Mouse (Mus musculus) lung, adult 2 months (tissue): Measurements from ENCODE around the gene Kcnd3. TPM values are rescaled to one million over a fixed set of nuclear protein-coding genes. Genes with fewer than 3 reads are reported as not detected.
"Not testable (repeated sequence)": the region's sequence is repeated elsewhere in the genome, so short reads cannot be mapped to it uniquely, and the experiment has no call there.

Experiments used
- DNase-seq: peaks from one replicate; pipeline ENCODE4 v3.0.0; 2022
- H3K4me1 ChIP-seq: fragments of 200-500 bp; 2 replicates; pipeline ENCODE4 v1.6.1; 2011; ENCODE audit warnings: low read length; ENCODE audit not compliant: control insufficient read depth, insufficient read depth
- H3K4me3 ChIP-seq: fragments of 200-500 bp; replicated peaks from 2 replicates; pipeline ENCODE3; 2011; ENCODE audit warnings: low read depth, mild to moderate bottlenecking, control low read depth, low read length; ENCODE audit errors: extremely low read depth
- CTCF ChIP-seq: fragments of 200-500 bp; IDR thresholded peaks from 2 replicates; pipeline ENCODE4 v1.5.1; 2011; ENCODE audit warnings: mild to moderate bottlenecking, low read length, control low read depth; ENCODE audit not compliant: insufficient read depth
- POLR2A ChIP-seq: fragments of 200-500 bp; IDR thresholded peaks from 2 replicates; pipeline ENCODE4 v1.6.1; 2011; ENCODE audit warnings: low read depth, mild to moderate bottlenecking, control low read depth, low read length, borderline replicate concordance; ENCODE audit errors: extremely low read depth
- WGBS: fragments of 180-500 bp; shearing (Covaris S2); methylation state at CpG from one replicate; pipeline ENCODE4 v1.1.7; 2018; 5-methylcytosine and 5-hydroxymethylcytosine counted together
- polyA plus RNA-seq: library from polyadenylated mRNA; depleted of rRNA; stranded (reverse); fragments of >200 nt; gene quantifications from 2 replicates; pipeline ENCODE4 v1.2.3, GENCODE M21; 2012

Gene Kcnd3
- polyA plus RNA-seq, 1 experiment, result 1.7 TPM

- TF ChIP-seq CTCF, result no peak
- TF ChIP-seq POLR2A, result no peak
- Histone ChIP-seq H3K4me1 (0 out of 2 replicates have a peak, but pooled peaks cover 2% of the 10 kb centered on the region), H3K4me3 (no peak overlapping the region)
- DNase-seq, result no peak
- 56% methylated on average over 1 of the region's 1 CpGs for WGBS
Measured at GRCm38 (mm10) chr3:105698311-105698710, 246.2 kb downstream of the Kcnd3 start.

- no peak for DNase-seq
- Histone ChIP-seq H3K4me3 (no peak overlapping the region), H3K4me1 (0 out of 2 replicates have a peak, but pooled peaks cover 2% of the 10 kb centered on the region)
- 43% methylated on average over 3 of the region's 3 CpGs for WGBS
- TF ChIP-seq CTCF, result no peak
- no peak for TF ChIP-seq POLR2A
Measured at GRCm38 (mm10) chr3:105699241-105699933, 247.3 kb downstream of the Kcnd3 start.

GRCm38 (mm10) chr3:105700786-105701185 lies 248.7 kb downstream of the Kcnd3 start:
- not testable (repeated sequence) for H3K4me1 ChIP-seq, DNase-seq, H3K4me3 ChIP-seq
- 55% methylated on average over 1 of the region's 1 CpGs for WGBS

- TF ChIP-seq CTCF, result no peak
- TF ChIP-seq POLR2A, result no peak
- no peak overlapping the region for H3K4me3 ChIP-seq
- peaks cover 2% of the 10 kb centered on the region; the same call in 1 of the 2 replicates for H3K4me1 ChIP-seq
- WGBS, result 33% methylated on average over 5 of the region's 5 CpGs
- DNase-seq, result no peak
Measured at GRCm38 (mm10) chr3:105701399-105701798, 249.3 kb downstream of the Kcnd3 start.

- Histone ChIP-seq H3K4me3 (no peak overlapping the region), H3K4me1 (peaks cover 2% of the 10 kb centered on the region; the same call in 1 of the 2 replicates)
- WGBS, result 47% methylated on average over 6 of the region's 6 CpGs
- TF ChIP-seq POLR2A (no peak), CTCF (no peak)
- DNase-seq, result no peak
Measured at GRCm38 (mm10) chr3:105703571-105703970, 251.4 kb downstream of the Kcnd3 start.

GRCm38 (mm10) chr3:105704031-105705008 lies 252.2 kb downstream of the Kcnd3 start, which contains the start of gene Inka2:
TSS of gene Inka2 (plus strand) at chr3:105704599.
- WGBS, result 6% methylated on average over 43 of the region's 43 CpGs
- peak within 1 kb of the TSS; percentile 76 for H3K4me3 ChIP-seq
- TF ChIP-seq CTCF (no peak), POLR2A (peak; percentile 71; the same call in 1 of the 2 replicates)
- peak; percentile 79 for DNase-seq
- peaks cover 2% of the 10 kb centered on the region; the same call in 1 of the 2 replicates for H3K4me1 ChIP-seq

GRCm38 (mm10) chr3:105705061-105705549 lies 253.0 kb downstream of the Kcnd3 start:
- H3K4me1 ChIP-seq, result peaks cover 4% of the 10 kb centered on the region; the same call in 1 of the 2 replicates
- WGBS, result under 1% methylated on average over 28 of the region's 28 CpGs
- DNase-seq, result peak; percentile 52

GRCm38 (mm10) chr3:105705561-105705960 lies 253.4 kb downstream of the Kcnd3 start:
- 55% methylated on average over 3 of the region's 3 CpGs for WGBS
- Histone ChIP-seq H3K4me1 (peaks cover 4% of the 10 kb centered on the region; the same call in 1 of the 2 replicates), H3K4me3 (peak overlapping the region; percentile 76)
- DNase-seq, result no peak
- TF ChIP-seq POLR2A (no peak), CTCF (no peak)

More at GRCm38 (mm10) chr3:105705061-105705549, 253.0 kb downstream of the Kcnd3 start:
- no peak for TF ChIP-seq CTCF
- TF ChIP-seq POLR2A, result no peak
- peak overlapping the region; percentile 76 for H3K4me3 ChIP-seq

- 47% methylated on average over 4 of the region's 4 CpGs for WGBS
- no peak for TF ChIP-seq CTCF
- TF ChIP-seq POLR2A, result no peak
- Histone ChIP-seq H3K4me1 (peaks cover 2% of the 10 kb centered on the region; the same call in 1 of the 2 replicates), H3K4me3 (no peak overlapping the region)
- DNase-seq, result no peak
Measured at GRCm38 (mm10) chr3:105706366-105707020, 254.4 kb downstream of the Kcnd3 start.
